Mouse (Mus musculus): Measurements from ENCODE around the gene Ism2. TPM values are rescaled to one million over a fixed set of nuclear protein-coding genes. Genes with fewer than 3 reads are reported as not detected.

The Ism2 gene
- polyA plus RNA-seq, 1 experiment from 2014 or later, result 0.92 TPM

DNA sequence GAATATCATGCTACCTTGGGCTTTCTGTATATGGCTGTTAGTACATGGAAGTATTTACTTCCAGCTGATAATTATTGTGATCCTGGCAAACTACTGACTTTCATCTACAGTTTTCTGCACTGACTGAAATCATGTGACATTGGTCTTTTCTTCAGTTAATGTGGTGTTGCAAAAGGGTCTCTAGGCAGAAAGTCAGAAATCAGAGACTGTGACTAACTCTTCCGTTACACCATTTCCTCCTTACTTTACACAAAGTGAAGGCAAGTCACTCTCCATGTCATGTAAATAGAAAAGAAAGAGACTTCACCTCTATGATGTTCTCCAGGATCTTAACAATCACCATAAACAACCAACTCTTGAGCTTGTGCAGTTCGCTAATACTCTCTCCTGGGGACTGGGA is 69.9 kb downstream of the Ism2 start:
- no peaks in the 10 kb centered on the region for H3K27me3 ChIP-seq (ENCODE audit: control insufficient read depth, insufficient read depth, low read depth, low read length)
- no peak for ATAC-seq (ENCODE audit: low read depth)
- no peaks in the 10 kb centered on the region for H3K36me3 ChIP-seq (ENCODE audit: control insufficient read depth, insufficient read depth, low read length)
- no peak overlapping the region for H3K4me3 ChIP-seq (ENCODE audit: low read length)
- H3K4me1 ChIP-seq (replicated peaks; ENCODE audit: control insufficient read depth, insufficient read depth, low read length), result no peaks in the 10 kb centered on the region
- H3K4me2 ChIP-seq (ENCODE audit: low read depth, low read length), result no peak overlapping the region
- WGBS, result 94% methylated on average over 2 of the region's 2 CpGs
- no peak overlapping the region for H3K9ac ChIP-seq (ENCODE audit: low read length)
- no peak overlapping the region for H3K27ac ChIP-seq (ENCODE audit: low read length)
- no peaks in the 10 kb centered on the region for H3K9me3 ChIP-seq (ENCODE audit: control insufficient read depth, low read length)

Small RNAs within 50 kb of the gene (microRNA-seq; reads per million reads assigned to microRNA genes)
- gene Gm47293, result not detected

Other genes starting within 250 kb of the Ism2 start
- gene Ngb, start 197.2 kb downstream of the Ism2 start, polyA plus RNA-seq (2015; fragmentation: Nextera tagmentation; extraction: Ambion mirVana), result 6.4 and 6.6 TPM in 2 replicates
- gene Gstz1, start 152.5 kb downstream of the Ism2 start, polyA plus RNA-seq (2015; fragmentation: Nextera tagmentation; extraction: Ambion mirVana), result 42.6 and 44.2 TPM in 2 replicates
- gene Pomt2, start 151.7 kb downstream of the Ism2 start, polyA plus RNA-seq (2015; fragmentation: Nextera tagmentation; extraction: Ambion mirVana), result 15.6 and 15.9 TPM in 2 replicates
- 1.5 and 1.8 TPM in 2 replicates for gene Samd15, start 100.0 kb downstream of the Ism2 start, polyA plus RNA-seq (2015; fragmentation: Nextera tagmentation; extraction: Ambion mirVana)
- 2.4 and 2.7 TPM in 2 replicates for gene Tmed8, start 99.3 kb downstream of the Ism2 start, polyA plus RNA-seq (2015; fragmentation: Nextera tagmentation; extraction: Ambion mirVana)
- 0.55 and 0.57 TPM in 2 replicates for gene Noxred1, start 61.0 kb downstream of the Ism2 start, polyA plus RNA-seq (2015; fragmentation: Nextera tagmentation; extraction: Ambion mirVana)
- gene Vipas39, start 33.4 kb downstream of the Ism2 start, polyA plus RNA-seq (2015; fragmentation: Nextera tagmentation; extraction: Ambion mirVana), result 40.8 and 41.7 TPM in 2 replicates
- 202 and 207 TPM in 2 replicates for gene Ahsa1, start 33.2 kb downstream of the Ism2 start, polyA plus RNA-seq (2015; fragmentation: Nextera tagmentation; extraction: Ambion mirVana)
- gene Sptlc2, start 88.7 kb upstream of the Ism2 start, polyA plus RNA-seq (2015; fragmentation: Nextera tagmentation; extraction: Ambion mirVana), result 97.4 and 108 TPM in 2 replicates
- gene Slirp, start 144.2 kb upstream of the Ism2 start, polyA plus RNA-seq (2015; fragmentation: Nextera tagmentation; extraction: Ambion mirVana), result 283 and 303 TPM in 2 replicates
- gene Alkbh1, start 144.3 kb upstream of the Ism2 start, polyA plus RNA-seq (2015; fragmentation: Nextera tagmentation; extraction: Ambion mirVana), result 50.1 and 52.3 TPM in 2 replicates
- 115 and 120 TPM in 2 replicates for gene Snw1, start 172.6 kb upstream of the Ism2 start, polyA plus RNA-seq (2015; fragmentation: Nextera tagmentation; extraction: Ambion mirVana)
- not detected in 2 replicates for gene Gm5788, start 195.0 kb upstream of the Ism2 start, polyA plus RNA-seq (2015; fragmentation: Nextera tagmentation; extraction: Ambion mirVana)
- gene Gm8300, start 214.6 kb upstream of the Ism2 start, polyA plus RNA-seq (2015; fragmentation: Nextera tagmentation; extraction: Ambion mirVana), result not detected in 2 replicates